Mouse (Mus musculus) heart, embryonic 10.5 days (tissue): Measurements from ENCODE around the gene Hic2. TPM values are rescaled to one million over a fixed set of nuclear protein-coding genes. Genes with fewer than 3 reads are reported as not detected.

ENCODE experiments used
- DNase-seq: peaks from one replicate; pipeline ENCODE4 v3.0.0-alpha.2; 2017; ENCODE audit warnings: low spot score
- H3K27ac ChIP-seq: fragments of 300-500 bp; sonication (generic); 2 replicates; pipeline ENCODE4 v1.5.1; 2016; ENCODE audit warnings: mild to moderate bottlenecking
- H3K27me3 ChIP-seq: fragments of 300-500 bp; sonication (generic); 2 replicates; pipeline ENCODE4 v1.6.1; 2016; ENCODE audit warnings: mild to moderate bottlenecking; ENCODE audit not compliant: poor library complexity, insufficient read depth, severe bottlenecking
- H3K36me3 ChIP-seq: fragments of 300-500 bp; sonication (generic); 2 replicates; pipeline ENCODE4 v1.6.1; 2016; ENCODE audit warnings: mild to moderate bottlenecking, moderate library complexity
- H3K4me1 ChIP-seq: fragments of 300-500 bp; sonication (generic); 2 replicates; pipeline ENCODE4 v1.6.1; 2016; ENCODE audit warnings: mild to moderate bottlenecking
- H3K4me3 ChIP-seq: fragments of 300-500 bp; sonication (generic); 2 replicates; pipeline ENCODE4 v1.5.1; 2016; ENCODE audit warnings: mild to moderate bottlenecking, moderate library complexity
- H3K9me3 ChIP-seq: fragments of 300-500 bp; sonication (generic); 2 replicates; pipeline ENCODE4 v1.6.1; 2016; ENCODE audit warnings: mild to moderate bottlenecking, moderate library complexity
- WGBS: fragments of 180-500 bp; shearing (Covaris S2); methylation state at CpG from one replicate; pipeline ENCODE4 v1.1.7; 2016; 5-methylcytosine and 5-hydroxymethylcytosine counted together
- polyA plus RNA-seq: library from polyadenylated mRNA; unstranded; fragments of >200 nt; fragmentation: Nextera tagmentation; extraction: Ambion mirVana; gene quantifications from 2 replicates; pipeline ENCODE4 v1.2.1, GENCODE M21; 2016

The Hic2 gene
- 8.6 and 10.6 TPM in 2 replicates for polyA plus RNA-seq

- H3K9me3 ChIP-seq, result no peaks in the 10 kb centered on the region
- WGBS, result under 1% methylated on average over 59 of the region's 59 CpGs
- peak within 1 kb of the TSS; percentile 98 for H3K27ac ChIP-seq
- H3K27me3 ChIP-seq, result no peaks in the 10 kb centered on the region
- H3K4me3 ChIP-seq, result peak within 1 kb of the TSS; percentile 93
- peaks cover 41% of the 10 kb centered on the region for H3K4me1 ChIP-seq
- peak; percentile 98 for DNase-seq
- H3K36me3 ChIP-seq, result no peaks in the 10 kb centered on the region
These were observed at the start of gene Hic2 for GRCm38 (mm10) chr16:17232794-17233701. Hic2 (plus strand) TSS chr16:17233572.

- Histone ChIP-seq H3K4me1 (peaks cover 11% of the 10 kb centered on the region), H3K27ac (no peak overlapping the region), H3K9me3 (no peaks in the 10 kb centered on the region), H3K27me3 (no peaks in the 10 kb centered on the region), H3K4me3 (no peak overlapping the region), H3K36me3 (peaks cover 37% of the 10 kb centered on the region)
- DNase-seq, result no peak
These were observed 47.9 kb upstream of the Hic2 start for GRCm38 (mm10) chr16:17185475-17185874.

GRCm38 (mm10) chr16:17193823-17194222, 39.5 kb upstream of the Hic2 start:
- H3K9me3 ChIP-seq, result no peaks in the 10 kb centered on the region

GRCm38 (mm10) chr16:17200121-17200952, 33.0 kb upstream of the Hic2 start:
- peaks cover 7% of the 10 kb centered on the region; the same call in 1 of the 2 replicates for H3K36me3 ChIP-seq
- H3K4me3 ChIP-seq, result peak overlapping the region; percentile 96
- peaks cover 13% of the 10 kb centered on the region for H3K4me1 ChIP-seq
- H3K27me3 ChIP-seq, result no peaks in the 10 kb centered on the region
- WGBS, result 4% methylated on average over 24 of the region's 24 CpGs
- DNase-seq, result no peak
- H3K9me3 ChIP-seq, result no peaks in the 10 kb centered on the region
- H3K27ac ChIP-seq, result peak overlapping the region; percentile 100

More at GRCm38 (mm10) chr16:17193823-17194222, 39.5 kb upstream of the Hic2 start:
- no peak for DNase-seq
- 92% methylated on average over 4 of the region's 4 CpGs for WGBS
- H3K27me3 ChIP-seq, result no peaks in the 10 kb centered on the region
- H3K4me3 ChIP-seq, result no peak overlapping the region
- no peak overlapping the region for H3K27ac ChIP-seq
- H3K4me1 ChIP-seq, result no peaks in the 10 kb centered on the region
- H3K36me3 ChIP-seq, result peaks cover 37% of the 10 kb centered on the region

GRCm38 (mm10) chr16:17200953-17201707, 32.2 kb upstream of the Hic2 start:
- peaks cover 13% of the 10 kb centered on the region for H3K4me1 ChIP-seq
- peak overlapping the region; percentile 96 for H3K4me3 ChIP-seq
- H3K27me3 ChIP-seq, result peaks cover 3% of the 10 kb centered on the region
- under 1% methylated on average over 72 of the region's 72 CpGs for WGBS
- H3K36me3 ChIP-seq, result peaks cover 7% of the 10 kb centered on the region; the same call in 1 of the 2 replicates
- H3K27ac ChIP-seq, result peak overlapping the region; percentile 100
- peak; percentile 94 for DNase-seq
- no peaks in the 10 kb centered on the region for H3K9me3 ChIP-seq

GRCm38 (mm10) chr16:17201977-17202376, 31.4 kb upstream of the Hic2 start:
- H3K9me3 ChIP-seq, result no peaks in the 10 kb centered on the region
- no peak for DNase-seq
- peaks cover 11% of the 10 kb centered on the region for H3K27me3 ChIP-seq
- peaks cover 13% of the 10 kb centered on the region for H3K4me1 ChIP-seq
- no peak overlapping the region for H3K4me3 ChIP-seq
- H3K27ac ChIP-seq, result peak overlapping the region; percentile 100; the same call in 1 of the 2 replicates
- 75% methylated on average over 2 of the region's 2 CpGs for WGBS
- H3K36me3 ChIP-seq, result peaks cover 7% of the 10 kb centered on the region; the same call in 1 of the 2 replicates

GRCm38 (mm10) chr16:17202549-17202948, 30.8 kb upstream of the Hic2 start, which contains the start of gene Ube2l3:
Ube2l3 (minus strand) TSS chr16:17202649.
- Histone ChIP-seq H3K36me3 (peaks cover 7% of the 10 kb centered on the region; the same call in 1 of the 2 replicates), H3K27ac (peak within 1 kb of the TSS; percentile 100), H3K9me3 (no peaks in the 10 kb centered on the region), H3K4me1 (peaks cover 13% of the 10 kb centered on the region), H3K4me3 (peak within 1 kb of the TSS; percentile 96), H3K27me3 (peaks cover 15% of the 10 kb centered on the region)
- 89% methylated on average over 1 of the region's 1 CpGs for whole genome bisulfite sequencing
- DNase-seq, result no peak

GRCm38 (mm10) chr16:17204990-17205389, 28.4 kb upstream of the Hic2 start:
- 9% methylated on average over 6 of the region's 6 CpGs for WGBS
- Histone ChIP-seq H3K4me3 (no peak overlapping the region), H3K9me3 (no peaks in the 10 kb centered on the region), H3K36me3 (no peaks in the 10 kb centered on the region), H3K4me1 (peaks cover 22% of the 10 kb centered on the region), H3K27me3 (peaks cover 23% of the 10 kb centered on the region), H3K27ac (no peak overlapping the region)
- DNase-seq, result no peak

- H3K36me3 ChIP-seq, result no peaks in the 10 kb centered on the region
- H3K27me3 ChIP-seq, result peaks cover 48% of the 10 kb centered on the region
- WGBS, result under 1% methylated on average over 85 of the region's 85 CpGs
- H3K4me3 ChIP-seq, result peak within 1 kb of the TSS; percentile 79
- H3K4me1 ChIP-seq, result peaks cover 26% of the 10 kb centered on the region
- H3K27ac ChIP-seq, result peak within 1 kb of the TSS; percentile 81
- peak; percentile 91 for DNase-seq
- H3K9me3 ChIP-seq, result no peaks in the 10 kb centered on the region
These were observed 24.7 kb upstream of the Hic2 start, which contains the start of gene Rimbp3 for GRCm38 (mm10) chr16:17208389-17209361. Rimbp3 (plus strand) TSS chr16:17208603.

GRCm38 (mm10) chr16:17209404-17209960, 23.9 kb upstream of the Hic2 start:
- H3K36me3 ChIP-seq, result no peaks in the 10 kb centered on the region
- peak overlapping the region; percentile 79 for H3K4me3 ChIP-seq
- DNase-seq, result no peak
- H3K27me3 ChIP-seq, result peaks cover 48% of the 10 kb centered on the region
- H3K27ac ChIP-seq, result peak overlapping the region; percentile 81
- 3% methylated on average over 37 of the region's 37 CpGs for WGBS
- peaks cover 26% of the 10 kb centered on the region for H3K4me1 ChIP-seq
- no peaks in the 10 kb centered on the region for H3K9me3 ChIP-seq
